Mouse (Mus musculus) thymus, postnatal 14 days (tissue): ENCODE results near the gene Gast.
A peak's percentile ranks its signal among the peaks of the same experiment; 100 is the strongest.

Source experiments
- DNase-seq: peaks from one replicate; pipeline ENCODE4 v3.0.0; 2021

Gene Gast

DNA sequence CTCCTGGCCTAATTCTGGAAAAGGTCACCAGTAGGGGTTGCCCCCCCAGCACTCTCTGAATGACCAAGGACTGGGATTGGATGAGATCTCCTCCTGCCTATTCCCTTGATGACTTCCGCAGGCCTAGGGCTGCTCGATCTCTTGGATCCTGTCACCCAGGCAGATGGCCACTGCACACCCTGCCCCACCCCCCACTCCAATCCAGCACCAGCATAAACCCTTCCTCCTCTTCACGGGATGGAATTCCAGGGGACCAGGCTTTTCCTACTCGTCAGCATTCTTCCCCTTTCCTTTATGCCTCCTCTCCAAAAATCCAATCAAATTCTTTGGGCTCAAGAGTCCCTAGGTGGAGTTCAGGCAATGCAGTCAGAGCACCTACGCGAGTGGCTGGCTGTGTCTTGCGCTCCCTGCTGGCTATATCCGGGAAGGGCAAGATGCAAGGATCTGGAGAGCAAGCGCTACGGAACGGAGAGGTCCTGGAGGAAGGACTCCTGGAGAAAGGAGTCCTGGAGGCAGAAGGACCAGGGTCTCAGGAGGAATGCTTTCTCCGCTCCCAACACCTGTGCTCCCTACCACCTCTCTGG, 28.9 kb downstream of the Gast start:
- peak; percentile 76 for DNase-seq

- no peak for DNase-seq
These were observed 34.9 kb downstream of the Gast start for GRCm38 (mm10) chr11:100369145-100369544.

DNA sequence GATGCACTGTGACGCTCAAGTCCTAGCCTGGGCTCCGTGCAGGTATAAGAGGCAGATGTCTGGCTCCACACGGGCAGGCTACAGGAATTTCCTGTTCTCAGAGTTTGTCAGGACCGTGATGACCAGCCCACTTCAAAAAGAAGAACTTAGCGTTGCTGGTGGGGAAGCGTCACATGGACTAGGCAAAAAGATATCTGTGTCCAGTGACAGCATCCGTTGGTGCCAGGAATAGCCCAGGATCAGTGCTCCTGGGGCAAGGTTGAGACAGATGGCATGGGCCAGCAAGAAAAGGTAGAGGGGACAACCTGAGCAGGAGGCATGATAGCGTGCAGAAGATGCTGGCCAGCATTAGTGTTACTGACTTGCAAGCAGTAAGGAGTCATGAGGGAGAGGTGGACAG, 35.6 kb downstream of the Gast start:
- DNase-seq: no peak

DNA sequence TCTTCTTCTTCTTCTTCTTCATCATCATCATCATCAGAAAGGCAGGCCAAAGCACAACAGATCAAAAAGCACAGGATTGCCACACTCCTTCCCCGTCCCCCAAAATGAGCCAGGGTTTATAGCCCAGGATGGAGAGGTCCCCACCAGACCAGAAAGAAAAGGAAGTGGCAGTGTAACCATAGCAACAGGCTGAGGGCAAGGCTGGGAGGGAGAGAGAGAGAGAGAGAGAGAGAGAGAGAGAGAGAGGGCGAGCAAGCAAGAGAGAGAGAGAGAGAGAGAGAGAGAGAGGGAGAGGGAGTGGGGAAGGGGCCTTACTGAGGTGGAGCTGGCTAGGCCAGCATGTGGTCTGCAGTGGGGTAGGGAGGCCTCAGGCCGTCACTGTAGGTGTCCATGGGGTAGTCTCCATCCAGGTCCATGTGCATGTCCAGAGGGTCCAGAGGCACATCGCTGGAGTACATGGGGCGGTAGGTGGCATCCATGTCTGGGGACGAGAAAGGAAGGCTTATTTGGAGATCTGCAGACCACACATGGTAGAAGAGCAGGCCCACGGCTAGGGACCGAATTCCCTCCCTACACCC, 37.9 kb downstream of the Gast start:
- DNase-seq: no peak

DNA sequence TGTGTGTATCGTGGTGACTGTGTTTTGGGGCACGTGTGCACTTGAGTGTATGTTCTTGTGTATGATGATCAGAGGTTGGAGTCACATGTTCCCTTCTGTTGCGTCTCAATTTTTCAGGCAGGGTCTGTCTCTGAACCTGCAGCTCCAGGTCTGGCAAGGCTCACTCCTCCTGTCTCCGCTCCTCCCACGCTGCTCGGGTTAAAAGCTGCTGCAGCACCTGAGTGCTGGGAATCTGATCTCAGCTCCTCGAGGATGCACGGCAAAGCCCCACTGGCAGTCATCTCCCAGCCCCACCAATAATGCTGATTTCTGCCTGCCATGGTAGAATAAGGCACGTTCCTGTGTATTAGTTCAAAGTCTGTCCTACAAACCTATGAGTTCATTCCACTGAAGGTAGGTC, 40.9 kb downstream of the Gast start:
- no peak for DNase-seq

DNA sequence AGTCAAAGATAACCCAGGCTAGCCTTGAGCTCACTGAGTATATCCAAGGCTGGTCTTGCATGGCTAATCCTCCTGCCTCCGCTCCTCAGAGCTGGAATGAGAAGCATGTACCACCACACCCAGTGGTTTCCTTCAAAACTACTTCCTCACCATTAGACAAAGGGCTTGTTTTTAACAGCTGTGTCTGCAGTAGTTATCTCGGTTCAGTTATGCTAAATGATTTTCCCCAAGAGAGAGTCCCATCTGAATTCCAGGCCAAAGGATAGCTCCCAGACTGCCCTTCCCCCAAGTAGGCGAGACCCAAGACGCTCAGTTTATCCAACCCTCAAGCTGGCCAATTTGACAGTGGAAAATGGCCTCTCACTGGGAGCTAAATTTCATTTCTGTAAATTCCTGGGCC, 41.8 kb downstream of the Gast start:
- DNase-seq: no peak

GRCm38 (mm10) chr11:100376746-100377389, 42.7 kb downstream of the Gast start:
- no peak for DNase-seq

GRCm38 (mm10) chr11:100377989-100378388, 43.8 kb downstream of the Gast start:
- DNase-seq: no peak

DNA sequence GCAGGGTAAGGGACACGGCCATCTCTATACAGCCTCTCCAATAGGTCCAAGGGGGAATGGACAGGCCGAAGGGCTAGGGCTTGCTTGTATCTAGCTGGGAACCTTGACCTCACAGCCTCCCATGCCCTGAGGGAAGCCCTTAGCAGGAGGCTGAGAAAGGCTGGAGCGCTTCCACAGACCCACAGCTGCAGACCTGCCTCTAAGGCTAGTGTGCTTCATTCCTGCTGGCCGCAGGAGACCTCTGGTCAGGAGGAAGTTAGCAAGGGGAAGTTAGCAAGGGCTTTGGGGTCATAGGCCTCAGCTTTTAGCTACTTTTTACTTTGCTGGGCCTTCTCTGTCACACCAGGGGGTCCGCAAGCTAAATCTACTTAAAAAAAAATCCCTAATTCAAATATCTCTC, 44.2 kb downstream of the Gast start:
- DNase-seq: no peak

- no peak for DNase-seq
These were observed 45.1 kb downstream of the Gast start for GRCm38 (mm10) chr11:100379311-100379710.

- DNase-seq: no peak
These were observed 48.5 kb downstream of the Gast start for GRCm38 (mm10) chr11:100382682-100383081.

- no peak for DNase-seq
These were observed 50.8 kb downstream of the Gast start for GRCm38 (mm10) chr11:100385016-100385415.

- no peak for DNase-seq
These were observed 52.4 kb downstream of the Gast start for GRCm38 (mm10) chr11:100386586-100386985.
